Mouse (Mus musculus) layer of hippocampus, adult 9-11 months (tissue): ENCODE measurements at regions not wholly inside any gene's neighbourhood (a gene's known extent, or its start where the extent isn't known, plus 50 kb on each side); places are given as distances from the start of the nearest gene placed in this dataset.

Experiments used
- DNase-seq: peaks from one replicate; pipeline ENCODE4 v3.0.0; 2022

GRCm38 (mm10) chr15:86738356-86738755 lies 524.1 kb downstream of the Tbc1d22a start:
- DNase-seq: no peak

GRCm38 (mm10) chr15:86738776-86739175 lies 524.5 kb downstream of the Tbc1d22a start:
- DNase-seq: no peak

- DNase-seq: peak; percentile 64
Measured at GRCm38 (mm10) chr15:86751436-86752136, 537.3 kb downstream of the Tbc1d22a start.

- no peak for DNase-seq
Measured at GRCm38 (mm10) chr15:86763581-86764375, 549.5 kb downstream of the Tbc1d22a start.

- no peak for DNase-seq
Measured at GRCm38 (mm10) chr15:86767623-86768022, 553.4 kb downstream of the Tbc1d22a start.

GRCm38 (mm10) chr15:86773041-86773440 lies 558.8 kb downstream of the Tbc1d22a start:
- DNase-seq: no peak

- no peak for DNase-seq
Measured at GRCm38 (mm10) chr15:86777998-86778397, 563.7 kb downstream of the Tbc1d22a start.

GRCm38 (mm10) chr15:86781160-86781559 lies 566.9 kb downstream of the Tbc1d22a start:
- DNase-seq: no peak

- no peak for DNase-seq
Measured at GRCm38 (mm10) chr15:86794716-86795115, 580.5 kb downstream of the Tbc1d22a start.

- peak; percentile 23 for DNase-seq
Measured at GRCm38 (mm10) chr15:86798474-86799178, 584.4 kb downstream of the Tbc1d22a start.

- DNase-seq: no peak
Measured at GRCm38 (mm10) chr15:86807296-86808080, 593.2 kb downstream of the Tbc1d22a start.

GRCm38 (mm10) chr15:86811821-86812220 lies 597.6 kb downstream of the Tbc1d22a start:
- DNase-seq: no peak

- DNase-seq: peak; percentile 79
Measured at GRCm38 (mm10) chr15:86814808-86815421, 600.7 kb downstream of the Tbc1d22a start.

- peak; percentile 52 for DNase-seq
Measured at GRCm38 (mm10) chr15:86835996-86836395, 621.7 kb downstream of the Tbc1d22a start.

- no peak for DNase-seq
Measured at GRCm38 (mm10) chr15:86852161-86852870, 638.1 kb downstream of the Tbc1d22a start.

GRCm38 (mm10) chr15:86858356-86858906 lies 644.2 kb downstream of the Tbc1d22a start:
- DNase-seq: no peak

- no peak for DNase-seq
Measured at GRCm38 (mm10) chr15:86875721-86876309, 661.6 kb downstream of the Tbc1d22a start.

GRCm38 (mm10) chr15:86896974-86897373 lies 647.1 kb upstream of the Fam19a5 start:
- DNase-seq: no peak

GRCm38 (mm10) chr15:86899961-86900360 lies 644.1 kb upstream of the Fam19a5 start:
- no peak for DNase-seq

GRCm38 (mm10) chr15:86903006-86903405 lies 641.1 kb upstream of the Fam19a5 start:
- no peak for DNase-seq

- DNase-seq: no peak
Measured at GRCm38 (mm10) chr15:86913276-86913675, 630.8 kb upstream of the Fam19a5 start.
